Comparison of ENCODE assay signal across 13 mouse cellular contexts in genomic region chr15:101320010-101320617, GRCm38 (mm10). TPM values are rescaled to one million over a fixed set of nuclear protein-coding genes. Genes with fewer than 3 reads are reported as not detected.
DNase-seq lines count a peak whose midpoint lies in the region; ATAC-seq and TF ChIP-seq lines count a peak whose summit lies in the region.
"Had no signal": no experiment of that assay in that cellular context is flagged by ENCODE, and none has a peak within 500 bp of the region (broad histone marks: within the 10 kb centered on the region; RNA-seq: fewer than 3 reads in every experiment).

No protein-coding gene starts in this region.

- no peak overlapping the region for H3K4me3 ChIP-seq in intestine, embryonic 15.5 days (replicated peaks)
- H3K4me3 ChIP-seq in intestine, postnatal 0 days (ENCODE audit: low read depth, low read length), result no peak overlapping the region
- no peak overlapping the region for H3K4me3 ChIP-seq in lung, postnatal 0 days (ENCODE audit: low read depth, low read length)
- H3K4me3 ChIP-seq in brown adipose tissue, adult 24 weeks (ENCODE audit: insufficient read depth, low read depth, low read length), result no peak overlapping the region
- H3K4me3 ChIP-seq in macrophage (ENCODE audit: inconsistent target), result no peak overlapping the region
- H3K4me3 ChIP-seq in hindbrain, embryonic 10.5 days, result no peak overlapping the region
- H3K4me3 ChIP-seq: limb, embryonic 15.5 days; midbrain, embryonic 10.5 days had no signal

- H3K4me2 ChIP-seq in intestine, embryonic 15.5 days (replicated peaks), result no peak overlapping the region
- no peak overlapping the region for H3K4me2 ChIP-seq in intestine, postnatal 0 days (replicated peaks; ENCODE audit: low read depth)
- H3K4me2 ChIP-seq in lung, postnatal 0 days (replicated peaks; ENCODE audit: low read depth, low read length), result no peak overlapping the region
- H3K4me2 ChIP-seq: limb, embryonic 15.5 days had no signal

- no peak for ATAC-seq in intestine, embryonic 15.5 days
- ATAC-seq in intestine, postnatal 0 days, result no peak
- ATAC-seq in lung, postnatal 0 days, result no peak
- ATAC-seq: forebrain, postnatal 0 days had no signal

- H3K79me2 ChIP-seq in macrophage (ENCODE audit: inconsistent target), result peaks cover 8% of the 10 kb centered on the region; the same call in 1 of the 2 replicates

- no peak for TF ChIP-seq EP300 in lung, postnatal 0 days (IDR thresholded peaks at IDR 0.05)

- WGBS in intestine, embryonic 15.5 days, result 75% methylated on average over 6 of the region's 6 CpGs
- 74% methylated on average over 6 of the region's 6 CpGs for WGBS in intestine, postnatal 0 days
- whole genome bisulfite sequencing in lung, postnatal 0 days, result 58% methylated on average over 6 of the region's 6 CpGs
- WGBS in macrophage (ENCODE audit: missing documents), result 49% methylated on average over 6 of the region's 6 CpGs
- 89% methylated on average over 6 of the region's 6 CpGs for WGBS in hindbrain, embryonic 10.5 days

- H3K9ac ChIP-seq in intestine, embryonic 15.5 days, result no peak overlapping the region
- H3K9ac ChIP-seq in intestine, postnatal 0 days (ENCODE audit: low read depth, low read length), result no peak overlapping the region
- no peak overlapping the region for H3K9ac ChIP-seq in lung, postnatal 0 days (replicated peaks; ENCODE audit: low read depth)
- H3K9ac ChIP-seq: forebrain, postnatal 0 days; limb, embryonic 15.5 days had no signal

- peaks cover 19% of the 10 kb centered on the region for H3K4me1 ChIP-seq in intestine, embryonic 15.5 days (replicated peaks)
- no peaks in the 10 kb centered on the region for H3K4me1 ChIP-seq in intestine, postnatal 0 days (replicated peaks; ENCODE audit: control insufficient read depth, insufficient read depth, low read length)
- no peaks in the 10 kb centered on the region; the same call in 1 of the 2 replicates for H3K4me1 ChIP-seq in lung, postnatal 0 days (ENCODE audit: insufficient read depth, low read depth, low read length)
- H3K4me1 ChIP-seq in brown adipose tissue, adult 24 weeks (ENCODE audit: control insufficient read depth, insufficient read depth, insufficient read length, low read length), result peaks cover 33% of the 10 kb centered on the region
- peaks cover 19% of the 10 kb centered on the region for H3K4me1 ChIP-seq in hindbrain, embryonic 10.5 days (replicated peaks)

- no peaks in the 10 kb centered on the region for H3K36me3 ChIP-seq in intestine, embryonic 15.5 days
- no peaks in the 10 kb centered on the region for H3K36me3 ChIP-seq in intestine, postnatal 0 days (ENCODE audit: control insufficient read depth, insufficient read depth)
- H3K36me3 ChIP-seq in lung, postnatal 0 days (ENCODE audit: insufficient read depth, low read length), result no peaks in the 10 kb centered on the region
- no peaks in the 10 kb centered on the region for H3K36me3 ChIP-seq in macrophage (ENCODE audit: inconsistent target)
- no peaks in the 10 kb centered on the region for H3K36me3 ChIP-seq in hindbrain, embryonic 10.5 days
- H3K36me3 ChIP-seq: limb, embryonic 15.5 days; midbrain, embryonic 10.5 days had no signal

- no peak for TF ChIP-seq CTCF in intestine, postnatal 0 days (IDR thresholded peaks at IDR 0.05; ENCODE audit: low read depth)
- TF ChIP-seq CTCF in lung, postnatal 0 days (IDR thresholded peaks at IDR 0.05), result no peak

- H3K27me3 ChIP-seq in intestine, embryonic 15.5 days (replicated peaks), result no peaks in the 10 kb centered on the region
- no peaks in the 10 kb centered on the region for H3K27me3 ChIP-seq in intestine, postnatal 0 days (replicated peaks; ENCODE audit: control insufficient read depth, insufficient read depth, low read length)
- no peaks in the 10 kb centered on the region for H3K27me3 ChIP-seq in lung, postnatal 0 days (replicated peaks; ENCODE audit: insufficient read depth, low read length)
- H3K27me3 ChIP-seq in hindbrain, embryonic 10.5 days (ENCODE audit: insufficient read depth, poor library complexity, severe bottlenecking), result peaks cover 6% of the 10 kb centered on the region; the same call in 1 of the 2 replicates
- H3K27me3 ChIP-seq: limb, embryonic 15.5 days had no signal

- no peaks in the 10 kb centered on the region for H3K9me3 ChIP-seq in intestine, embryonic 15.5 days
- no peaks in the 10 kb centered on the region for H3K9me3 ChIP-seq in intestine, postnatal 0 days (ENCODE audit: control insufficient read depth)
- H3K9me3 ChIP-seq in lung, postnatal 0 days (ENCODE audit: low read length), result no peaks in the 10 kb centered on the region
- no peaks in the 10 kb centered on the region for H3K9me3 ChIP-seq in hindbrain, embryonic 10.5 days
- H3K9me3 ChIP-seq: limb, embryonic 15.5 days; midbrain, embryonic 10.5 days had no signal

- H3K27ac ChIP-seq in intestine, embryonic 15.5 days, result peak overlapping the region; percentile 40; the same call in 1 of the 2 replicates
- H3K27ac ChIP-seq in intestine, postnatal 0 days (ENCODE audit: low read depth, low read length), result no peak overlapping the region
- peak overlapping the region; percentile 43; the same call in 1 of the 2 replicates for H3K27ac ChIP-seq in lung, postnatal 0 days (ENCODE audit: low read length)
- H3K27ac ChIP-seq in brown adipose tissue, adult 24 weeks (replicated peaks; ENCODE audit: low read depth, low read length), result peak overlapping the region; percentile 40
- peak overlapping the region; percentile 82; the same call in 1 of the 2 replicates for H3K27ac ChIP-seq in macrophage
- no peak overlapping the region for H3K27ac ChIP-seq in hindbrain, embryonic 10.5 days
- H3K27ac ChIP-seq: limb, embryonic 15.5 days; midbrain, embryonic 10.5 days had no signal

- no peak for DNase-seq in lung, postnatal 0 days (ENCODE audit: low spot score)
- no peak for DNase-seq in lung, postnatal 14 days
- DNase-seq in adipocyte (ENCODE audit: low spot score), result no peak
- no peak for DNase-seq in hindbrain, embryonic 10.5 days (ENCODE audit: low spot score)
- DNase-seq: adrenal gland, postnatal 10 days; forebrain, postnatal 0 days; thymus, adult 18-20 months had no signal

RNA-seq across cellular contexts. Expression of gene 6030408B16Rik, which starts 27.1 kb away (rescaled TPM):
- polyA plus RNA-seq in intestine, embryonic 15.5 days (2015; fragmentation: Nextera tagmentation; extraction: Ambion mirVana), result 4.1 TPM in 2 replicates
- polyA plus RNA-seq in intestine, postnatal 0 days (2015; fragmentation: Nextera tagmentation; extraction: Ambion mirVana), result 0.48 and 0.77 TPM in 2 replicates
- 74.9 and 82.4 TPM in 2 replicates for polyA plus RNA-seq in lung, postnatal 0 days (2015; fragmentation: Nextera tagmentation; extraction: Ambion mirVana)
- 0.91 TPM in 1 of 2 replicates, not detected in the other for polyA plus RNA-seq in brown adipose tissue, adult 24 weeks (2012; ENCODE audit: insufficient read depth, insufficient read length, missing spikeins)
- total RNA-seq in macrophage (2018; cell fraction: chromatin; rRNA removed), result 1 to 10 TPM in 2 of 26 experiments, under 1 TPM in 11, not detected in 13; 0.35 to 1.2 (median 0.49) TPM
- total RNA-seq in macrophage (2018; cell fraction: cytosol; rRNA removed), result not detected
- total RNA-seq in macrophage (2018; cell fraction: nucleus; rRNA removed), result 1 to 10 TPM in 1 of 26 experiments, under 1 TPM in 3, not detected in 22; 0.39 to 1.3 (median 0.60) TPM
- not detected in 3 replicates for polyA plus RNA-seq in macrophage (2018)
- 0.27 and 0.39 TPM in 2 replicates for polyA plus RNA-seq in hindbrain, embryonic 10.5 days (2016; fragmentation: Nextera tagmentation; extraction: Ambion mirVana)

RNA-seq across cellular contexts. Expression of gene Atg101, which starts 36.0 kb away (rescaled TPM):
- polyA plus RNA-seq in intestine, embryonic 15.5 days (2015; fragmentation: Nextera tagmentation; extraction: Ambion mirVana), result 61.1 and 62.0 TPM in 2 replicates
- polyA plus RNA-seq in intestine, postnatal 0 days (2015; fragmentation: Nextera tagmentation; extraction: Ambion mirVana), result 46.5 and 50.9 TPM in 2 replicates
- 73.1 and 74.2 TPM in 2 replicates for polyA plus RNA-seq in lung, postnatal 0 days (2015; fragmentation: Nextera tagmentation; extraction: Ambion mirVana)
- polyA plus RNA-seq in brown adipose tissue, adult 24 weeks (2012; ENCODE audit: insufficient read depth, insufficient read length, missing spikeins), result 34.8 and 38.0 TPM in 2 replicates
- 10 to 100 TPM in 15 of 26 experiments, 1 to 10 TPM in 11; 3.2 to 27.1 (median 11.0) TPM for total RNA-seq in macrophage (2018; cell fraction: chromatin; rRNA removed)
- total RNA-seq in macrophage (2018; cell fraction: cytosol; rRNA removed), result 10 to 100 TPM; 10.5 to 25.7 (median 19.1) TPM
- total RNA-seq in macrophage (2018; cell fraction: nucleus; rRNA removed), result 10 to 100 TPM in 20 of 26 experiments, 1 to 10 TPM in 6; 6.5 to 19.8 (median 11.5) TPM
- polyA plus RNA-seq in macrophage (2018), result 19.7 to 26.3 TPM (median 22.9 TPM) in 3 replicates
- 79.0 and 82.1 TPM in 2 replicates for polyA plus RNA-seq in hindbrain, embryonic 10.5 days (2016; fragmentation: Nextera tagmentation; extraction: Ambion mirVana)

RNA-seq across cellular contexts. Expression of gene Krt80, which starts 49.8 kb away (rescaled TPM):
- 1.2 TPM in 2 replicates for polyA plus RNA-seq in intestine, embryonic 15.5 days (2015; fragmentation: Nextera tagmentation; extraction: Ambion mirVana)
- 0.40 and 0.61 TPM in 2 replicates for polyA plus RNA-seq in intestine, postnatal 0 days (2015; fragmentation: Nextera tagmentation; extraction: Ambion mirVana)
- polyA plus RNA-seq in lung, postnatal 0 days (2015; fragmentation: Nextera tagmentation; extraction: Ambion mirVana), result 19.6 and 26.3 TPM in 2 replicates
- 1.5 and 2.3 TPM in 2 replicates for polyA plus RNA-seq in brown adipose tissue, adult 24 weeks (2012; ENCODE audit: insufficient read depth, insufficient read length, missing spikeins)
- under 1 TPM in 9 of 26 experiments, not detected in 17; 0.13 to 0.46 (median 0.29) TPM for total RNA-seq in macrophage (2018; cell fraction: chromatin; rRNA removed)
- total RNA-seq in macrophage (2018; cell fraction: cytosol; rRNA removed), result under 1 TPM; 0.03 to 0.68 (median 0.29) TPM
- total RNA-seq in macrophage (2018; cell fraction: nucleus; rRNA removed), result under 1 TPM in 15 of 26 experiments, not detected in 11; 0.10 to 0.79 (median 0.27) TPM
- polyA plus RNA-seq in macrophage (2018), result 0.51 to 0.83 TPM (median 0.56 TPM) in 3 replicates
- 0.16 TPM in 1 of 2 replicates, not detected in the other for polyA plus RNA-seq in hindbrain, embryonic 10.5 days (2016; fragmentation: Nextera tagmentation; extraction: Ambion mirVana)

Comparison
In these comparisons a context has a peak if more than half of its experiments do, and no peak if none do; other contexts are left out.
1. H3K27ac ChIP-seq: peak in intestine, embryonic 15.5 days (single experiment), lung, postnatal 0 days (single experiment), brown adipose tissue, adult 24 weeks (single experiment) and macrophage (single experiment); none in intestine, postnatal 0 days (single experiment) and hindbrain, embryonic 10.5 days (single experiment).
2. RNA of gene 6030408B16Rik, which starts 27.1 kb away (polyA plus RNA-seq): 74.9 to 82.4 TPM in lung, postnatal 0 days; 4.1 TPM in intestine, embryonic 15.5 days, 0.91 TPM in brown adipose tissue, adult 24 weeks, 0.48 to 0.77 TPM in intestine, postnatal 0 days, 0.27 to 0.39 TPM in hindbrain, embryonic 10.5 days and not detected in macrophage; every median in the first group is over 10 times any median in the second.